Mouse (Mus musculus): ENCODE results near the gene Slc17a2. TPM values are rescaled to one million over a fixed set of nuclear protein-coding genes. Genes with fewer than 3 reads are reported as not detected.

The Slc17a2 gene
- polyA plus RNA-seq, 1 experiment from 2014 or later: 0.12 TPM

DNA sequence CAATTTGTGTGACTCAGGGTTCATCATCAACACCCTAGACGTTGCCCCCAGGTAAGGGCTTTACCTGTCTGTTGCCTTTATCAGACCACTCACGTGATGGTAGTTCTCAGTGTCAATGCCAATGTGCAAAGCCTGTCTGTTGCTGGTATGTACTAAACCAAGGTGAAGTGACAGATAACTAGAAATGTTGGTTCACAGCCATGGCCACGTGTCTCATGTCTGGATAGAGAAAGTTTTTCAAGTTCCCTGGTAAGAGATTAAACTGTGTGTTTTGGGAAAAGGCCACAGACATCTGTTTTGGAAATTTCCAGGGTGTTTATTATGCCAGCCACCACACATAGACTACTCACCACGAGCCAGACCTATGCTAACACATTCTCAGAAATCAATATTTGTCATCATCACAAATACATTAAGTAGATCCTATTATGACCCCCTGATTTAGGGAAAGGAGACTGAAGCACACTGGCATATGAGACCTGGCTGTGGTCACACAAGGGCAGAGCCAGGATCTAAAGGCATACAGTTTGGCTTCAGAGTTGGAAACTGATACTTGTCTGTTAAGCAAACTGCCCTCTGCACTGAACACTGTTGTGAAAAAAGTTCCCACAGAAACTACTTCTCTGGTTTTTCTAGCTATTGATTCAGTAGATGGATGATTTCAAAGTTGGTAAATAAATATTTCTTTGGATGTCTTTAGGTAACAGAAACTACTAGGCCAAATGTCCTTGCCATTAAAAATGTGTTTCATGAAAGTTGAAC is 13.6 kb downstream of the Slc17a2 start:
- H3K4me1 ChIP-seq: no peaks in the 10 kb centered on the region
- no peaks in the 10 kb centered on the region for H3K9me3 ChIP-seq (replicated peaks)
- H3K4me3 ChIP-seq (replicated peaks): no peak overlapping the region
- H3K27me3 ChIP-seq: no peaks in the 10 kb centered on the region
- 78% methylated on average over 4 of the region's 4 CpGs for WGBS
- H3K9ac ChIP-seq: no peak overlapping the region
- no peak overlapping the region for H3K4me2 ChIP-seq
- no peak for ATAC-seq (replicated peaks; ENCODE audit: low FRiP score)
- H3K27ac ChIP-seq: no peak overlapping the region
- no peaks in the 10 kb centered on the region for H3K36me3 ChIP-seq

DNA sequence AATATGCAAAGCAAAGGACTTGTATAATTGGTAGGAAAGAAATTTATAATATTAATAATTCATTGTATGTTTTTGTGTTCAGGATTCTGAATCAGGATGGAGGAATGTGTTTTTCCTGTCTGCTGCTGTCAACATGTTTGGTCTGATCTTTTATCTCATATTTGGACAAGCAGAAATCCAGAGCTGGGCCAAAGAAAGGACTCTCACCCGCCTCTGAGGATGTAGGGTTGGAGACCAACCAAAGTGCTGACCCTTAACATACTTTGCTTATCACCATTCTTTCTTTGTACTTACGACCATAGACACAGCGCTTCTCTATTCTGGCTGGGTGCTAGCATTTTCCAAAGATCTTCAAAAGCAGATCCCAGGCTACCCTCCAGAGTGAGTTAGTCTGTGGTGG is 15.4 kb downstream of the Slc17a2 start:
- Histone ChIP-seq H3K4me2 (no peak overlapping the region), H3K27me3 (no peaks in the 10 kb centered on the region), H3K9ac (no peak overlapping the region), H3K4me3 (replicated peaks) (no peak overlapping the region), H3K27ac (no peak overlapping the region), H3K4me1 (no peaks in the 10 kb centered on the region), H3K36me3 (no peaks in the 10 kb centered on the region), H3K9me3 (replicated peaks) (no peaks in the 10 kb centered on the region)
- 81% methylated on average over 3 of the region's 3 CpGs for WGBS
- ATAC-seq (replicated peaks; ENCODE audit: low FRiP score): no peak

DNA sequence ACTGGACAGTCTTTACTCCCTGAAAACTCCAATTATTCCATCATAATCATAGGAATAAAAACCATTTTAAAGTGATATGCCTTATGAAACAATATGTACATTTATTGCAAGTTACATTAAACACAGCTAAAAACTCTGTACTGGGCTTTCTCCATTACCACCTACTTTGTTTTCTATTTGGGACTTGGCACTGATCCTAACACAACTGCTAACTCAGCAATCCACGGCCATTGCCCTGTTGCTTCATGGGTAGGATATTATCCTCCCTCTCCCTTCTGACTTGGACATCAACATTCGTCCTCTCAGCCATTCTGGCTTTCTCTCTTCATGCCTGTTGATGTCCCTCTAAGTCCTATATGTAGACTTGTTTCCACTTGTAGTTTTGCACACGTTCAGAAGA is 19.8 kb downstream of the Slc17a2 start:
- 58% methylated on average over 3 of the region's 3 CpGs for WGBS
- H3K9ac ChIP-seq: no peak overlapping the region
- no peaks in the 10 kb centered on the region for H3K27me3 ChIP-seq
- no peak overlapping the region for H3K27ac ChIP-seq
- H3K9me3 ChIP-seq (replicated peaks): no peaks in the 10 kb centered on the region
- ATAC-seq (replicated peaks; ENCODE audit: low FRiP score): no peak
- H3K4me2 ChIP-seq: no peak overlapping the region
- no peak overlapping the region for H3K4me3 ChIP-seq (replicated peaks)
- no peaks in the 10 kb centered on the region for H3K36me3 ChIP-seq
- H3K4me1 ChIP-seq: no peaks in the 10 kb centered on the region

DNA sequence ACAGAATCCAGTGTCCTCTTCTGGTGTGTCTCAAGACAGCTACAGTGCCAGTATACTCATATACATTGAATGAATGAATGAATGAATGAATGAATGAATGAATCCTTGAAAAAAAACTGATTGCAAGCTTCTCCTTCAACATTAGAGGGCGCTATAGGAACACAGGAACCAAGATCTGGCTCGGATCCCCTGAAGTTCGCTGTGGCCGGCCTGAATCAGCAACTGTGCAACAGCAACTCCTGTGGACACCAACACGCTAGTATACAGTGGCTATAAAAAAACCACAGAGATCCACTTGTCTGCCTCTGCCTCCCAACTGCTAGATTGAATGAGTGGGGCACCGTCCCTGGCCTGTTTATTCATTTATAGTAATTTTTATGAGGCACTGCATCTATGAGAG is 26.3 kb downstream of the Slc17a2 start:
- peaks cover 3% of the 10 kb centered on the region; the same call in 1 of the 2 replicates for H3K4me1 ChIP-seq
- ATAC-seq (replicated peaks; ENCODE audit: low FRiP score): no peak
- H3K4me2 ChIP-seq: 0 out of 2 replicates have a peak overlapping the region, but pooled peaks have one; percentile 10
- 13% methylated on average over 6 of the region's 6 CpGs for WGBS
- no peak overlapping the region for H3K9ac ChIP-seq
- H3K36me3 ChIP-seq: no peaks in the 10 kb centered on the region
- no peaks in the 10 kb centered on the region for H3K9me3 ChIP-seq (replicated peaks)
- no peak overlapping the region for H3K4me3 ChIP-seq (replicated peaks)
- no peak overlapping the region for H3K27ac ChIP-seq
- H3K27me3 ChIP-seq: no peaks in the 10 kb centered on the region

DNA sequence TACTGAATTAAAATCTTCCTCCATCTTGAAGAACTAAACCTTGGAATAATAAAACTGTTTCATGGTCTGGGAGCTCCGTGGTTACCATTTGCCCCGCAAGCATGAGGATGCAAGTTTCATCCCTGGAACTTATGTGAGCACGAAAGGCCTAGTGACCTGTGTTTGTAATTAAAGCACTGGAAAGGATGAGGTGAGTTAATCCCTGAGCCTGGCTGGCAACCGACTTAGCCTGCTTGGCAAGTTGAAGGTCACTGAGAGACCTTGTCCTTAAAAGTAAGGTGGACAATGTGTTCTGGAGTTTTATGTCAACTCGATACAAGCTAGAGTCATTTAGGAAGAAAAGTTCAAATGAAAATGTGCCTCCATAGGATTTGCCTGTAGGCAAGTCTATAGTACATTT is 28.0 kb downstream of the Slc17a2 start:
- no peak for ATAC-seq (replicated peaks; ENCODE audit: low FRiP score)
- Histone ChIP-seq H3K4me2 (no peak overlapping the region), H3K9ac (no peak overlapping the region), H3K36me3 (no peaks in the 10 kb centered on the region), H3K4me3 (replicated peaks) (no peak overlapping the region), H3K9me3 (replicated peaks) (no peaks in the 10 kb centered on the region), H3K27me3 (no peaks in the 10 kb centered on the region), H3K4me1 (peaks cover 3% of the 10 kb centered on the region; the same call in 1 of the 2 replicates), H3K27ac (no peak overlapping the region)
- WGBS: 85% methylated on average over 5 of the region's 5 CpGs

DNA sequence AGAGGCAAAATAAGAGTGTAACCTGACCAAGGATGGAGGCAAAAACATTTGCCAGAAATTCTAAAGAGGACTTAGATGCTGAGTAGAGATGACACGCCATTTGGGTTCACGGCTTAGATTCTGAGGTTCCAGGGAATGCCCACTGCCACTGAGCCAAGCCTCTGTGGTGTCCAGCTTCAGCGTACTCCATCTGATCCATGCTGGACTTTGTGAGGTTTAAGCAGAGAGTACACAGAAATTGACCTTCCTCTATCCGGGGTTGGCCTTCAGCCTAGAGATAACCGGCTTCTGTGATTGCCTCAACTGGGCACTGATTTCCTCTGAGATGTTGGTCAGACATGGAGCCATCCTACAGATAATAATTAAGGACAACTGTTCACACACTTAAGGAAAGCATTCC is 29.8 kb downstream of the Slc17a2 start:
- no peak overlapping the region for H3K9ac ChIP-seq
- no peak overlapping the region for H3K27ac ChIP-seq
- no peaks in the 10 kb centered on the region for H3K9me3 ChIP-seq (replicated peaks)
- no peaks in the 10 kb centered on the region for H3K36me3 ChIP-seq
- no peaks in the 10 kb centered on the region for H3K27me3 ChIP-seq
- no peak for ATAC-seq (replicated peaks; ENCODE audit: low FRiP score)
- H3K4me2 ChIP-seq: no peak overlapping the region
- no peak overlapping the region for H3K4me3 ChIP-seq (replicated peaks)
- peaks cover 3% of the 10 kb centered on the region; the same call in 1 of the 2 replicates for H3K4me1 ChIP-seq
- WGBS: 91% methylated on average over 5 of the region's 5 CpGs

DNA sequence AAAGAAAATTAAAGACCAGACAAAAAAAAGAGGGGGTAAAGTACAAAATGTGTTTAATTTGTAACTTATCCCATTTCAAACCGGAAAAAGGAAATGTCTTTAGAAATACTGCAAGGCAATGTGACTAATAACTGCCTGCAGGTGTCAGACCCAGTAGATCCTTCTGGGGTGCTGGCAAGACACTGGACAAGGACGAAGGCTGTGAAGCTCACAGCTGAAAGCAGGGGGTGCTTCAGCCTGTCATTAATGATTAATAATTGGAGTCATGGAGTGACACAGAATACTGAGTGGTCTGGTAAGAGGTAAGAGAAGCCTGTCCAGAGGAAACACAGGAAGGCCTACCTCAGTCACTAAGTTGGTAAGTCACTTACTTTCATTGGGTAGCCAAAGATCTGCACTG is 32.5 kb downstream of the Slc17a2 start, which contains the start of gene Slc17a3:
Gene Slc17a3 (plus strand): TSS at position 127 of the 400 bp plus-strand sequence.
- Histone ChIP-seq H3K9ac (no peak within 1 kb of the TSS), H3K4me2 (no peak within 1 kb of the TSS), H3K4me1 (no peaks in the 10 kb centered on the region), H3K36me3 (no peaks in the 10 kb centered on the region), H3K27me3 (no peaks in the 10 kb centered on the region), H3K9me3 (replicated peaks) (no peaks in the 10 kb centered on the region), H3K27ac (no peak within 1 kb of the TSS), H3K4me3 (replicated peaks) (no peak within 1 kb of the TSS)
- WGBS: 64% methylated on average over 2 of the region's 2 CpGs
- 0 out of 2 replicates have a peak, but pooled peaks have one; percentile 46 for ATAC-seq (replicated peaks; ENCODE audit: low FRiP score)

DNA sequence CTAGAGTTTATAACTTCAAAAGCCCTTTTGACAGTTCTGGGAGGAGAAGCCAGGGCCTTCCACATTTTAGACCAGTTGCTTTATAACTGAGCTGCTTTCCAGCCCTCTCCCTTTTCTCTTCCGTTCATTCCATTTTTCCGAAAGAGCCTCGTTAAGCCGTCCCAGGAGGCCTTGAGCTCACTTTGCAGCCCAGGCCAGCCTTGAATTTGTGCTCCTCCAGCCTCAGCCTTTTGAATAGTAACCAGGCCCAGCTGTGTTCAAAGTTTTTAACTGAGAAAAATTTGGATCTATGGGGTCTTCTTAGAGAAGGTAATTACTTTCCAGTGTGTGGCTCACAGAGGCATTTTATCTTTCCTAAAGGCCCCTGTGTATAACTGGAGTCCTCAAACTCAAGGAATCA is 39.1 kb downstream of the Slc17a2 start:
- H3K27ac ChIP-seq: no peak overlapping the region
- H3K4me1 ChIP-seq: no peaks in the 10 kb centered on the region
- H3K36me3 ChIP-seq: no peaks in the 10 kb centered on the region
- H3K27me3 ChIP-seq: no peaks in the 10 kb centered on the region
- WGBS: 86% methylated on average over 4 of the region's 4 CpGs
- no peak overlapping the region for H3K9ac ChIP-seq
- H3K4me3 ChIP-seq (replicated peaks): no peak overlapping the region
- H3K9me3 ChIP-seq (replicated peaks): no peaks in the 10 kb centered on the region
- ATAC-seq (replicated peaks; ENCODE audit: low FRiP score): no peak
- H3K4me2 ChIP-seq: no peak overlapping the region

DNA sequence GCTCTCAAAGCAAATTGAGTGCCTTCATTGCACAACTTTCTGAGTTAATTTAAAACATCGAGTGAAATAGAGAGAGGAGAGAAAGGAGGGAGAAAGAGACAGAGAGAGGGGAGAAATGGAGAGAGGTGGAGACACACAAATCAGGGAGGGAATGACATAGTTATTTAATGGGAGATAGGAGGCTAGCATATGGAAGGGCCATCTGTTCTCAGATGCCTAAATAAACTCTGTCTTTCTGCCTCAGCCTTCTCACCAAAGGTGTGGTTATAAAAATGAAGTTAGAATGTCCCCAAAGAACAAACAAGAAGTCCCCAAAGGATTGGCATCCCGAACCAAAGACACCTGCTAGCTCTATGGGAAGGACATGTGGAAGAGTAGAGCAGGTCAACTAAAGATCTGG is 42.5 kb downstream of the Slc17a2 start:
- no peak overlapping the region for H3K4me3 ChIP-seq (replicated peaks)
- H3K27me3 ChIP-seq: no peaks in the 10 kb centered on the region
- no peak overlapping the region for H3K27ac ChIP-seq
- no peaks in the 10 kb centered on the region for H3K9me3 ChIP-seq (replicated peaks)
- no peak for ATAC-seq (replicated peaks; ENCODE audit: low FRiP score)
- 81% methylated on average over 2 of the region's 2 CpGs for WGBS
- H3K4me1 ChIP-seq: no peaks in the 10 kb centered on the region
- H3K9ac ChIP-seq: no peak overlapping the region
- H3K4me2 ChIP-seq: no peak overlapping the region
- H3K36me3 ChIP-seq: no peaks in the 10 kb centered on the region

DNA sequence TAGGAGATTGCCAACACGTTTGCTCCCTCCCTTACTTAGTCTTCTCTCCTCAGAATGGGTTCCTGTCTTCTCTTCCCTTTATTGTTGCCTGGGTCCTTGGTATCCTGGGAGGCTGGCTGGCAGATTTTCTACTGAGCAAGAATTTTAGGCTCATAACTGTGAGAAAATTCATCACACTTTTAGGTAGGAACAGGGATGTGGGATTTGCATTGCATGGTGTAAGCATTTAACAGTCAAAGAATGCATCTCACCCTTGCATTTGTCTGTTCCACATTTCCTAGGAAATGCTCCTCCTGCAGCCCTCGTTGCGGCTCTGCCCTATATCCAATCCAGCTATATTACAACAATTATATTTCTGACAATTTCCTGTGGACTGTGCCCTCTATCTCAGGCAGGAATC is 49.6 kb downstream of the Slc17a2 start:
- Histone ChIP-seq H3K4me1 (no peaks in the 10 kb centered on the region), H3K9ac (no peak overlapping the region), H3K4me3 (replicated peaks) (no peak overlapping the region), H3K9me3 (replicated peaks) (no peaks in the 10 kb centered on the region), H3K36me3 (no peaks in the 10 kb centered on the region), H3K27ac (no peak overlapping the region), H3K4me2 (no peak overlapping the region), H3K27me3 (no peaks in the 10 kb centered on the region)
- WGBS: 66% methylated on average over 3 of the region's 3 CpGs
- ATAC-seq (replicated peaks; ENCODE audit: low FRiP score): no peak

DNA sequence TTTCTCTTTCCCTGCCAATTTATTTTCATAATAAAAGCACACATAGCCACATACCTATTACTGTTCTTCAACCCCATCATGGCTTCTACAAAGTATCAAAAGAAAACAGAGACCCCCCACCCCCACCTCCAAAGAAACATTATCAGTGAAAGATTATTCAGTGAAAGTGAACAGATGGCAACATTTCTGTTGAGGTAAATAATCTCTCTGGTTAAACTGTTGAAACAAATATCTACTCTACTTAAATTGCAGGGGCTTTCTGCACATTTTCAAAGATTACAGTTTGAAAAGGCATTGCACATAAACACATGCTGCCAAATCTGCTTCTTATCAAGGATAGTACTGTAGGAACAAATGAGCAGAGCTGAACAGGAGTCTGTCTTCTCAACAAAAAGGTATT is 55.0 kb downstream of the Slc17a2 start:
- ATAC-seq (replicated peaks; ENCODE audit: low FRiP score): no peak

DNA sequence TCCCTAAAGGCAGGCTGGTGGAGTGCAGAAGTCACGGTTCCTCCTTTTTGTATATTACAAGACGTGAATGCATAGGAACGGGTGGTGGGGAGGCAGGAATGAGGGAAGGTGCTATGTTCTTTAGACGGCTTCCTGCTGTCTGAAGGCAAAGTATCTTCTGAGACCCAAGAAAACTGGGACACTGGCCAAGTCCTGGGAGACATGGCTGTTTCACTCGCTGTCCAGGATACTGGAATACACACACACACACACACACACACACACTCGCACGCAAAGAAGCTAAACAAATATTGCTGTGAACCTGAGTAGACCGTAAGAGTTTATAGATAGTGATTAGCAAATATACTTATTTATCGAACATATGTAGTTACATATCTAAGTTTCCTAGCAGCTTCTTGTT is 57.9 kb downstream of the Slc17a2 start:
- no peaks in the 10 kb centered on the region for H3K36me3 ChIP-seq
- WGBS: 72% methylated on average over 9 of the region's 9 CpGs
- H3K9me3 ChIP-seq (replicated peaks): no peaks in the 10 kb centered on the region
- no peak for ATAC-seq (replicated peaks; ENCODE audit: low FRiP score)
- H3K27me3 ChIP-seq: no peaks in the 10 kb centered on the region
- H3K4me3 ChIP-seq (replicated peaks): no peak overlapping the region
- H3K9ac ChIP-seq: no peak overlapping the region
- peaks cover 7% of the 10 kb centered on the region for H3K4me1 ChIP-seq
- H3K4me2 ChIP-seq: no peak overlapping the region
- no peak overlapping the region for H3K27ac ChIP-seq

More for the DNA sequence above, 55.0 kb downstream of the Slc17a2 start:
- Histone ChIP-seq H3K9ac (no peak overlapping the region), H3K4me3 (replicated peaks) (no peak overlapping the region), H3K27ac (no peak overlapping the region), H3K27me3 (no peaks in the 10 kb centered on the region), H3K4me1 (peaks cover 7% of the 10 kb centered on the region), H3K4me2 (no peak overlapping the region), H3K9me3 (replicated peaks) (no peaks in the 10 kb centered on the region), H3K36me3 (no peaks in the 10 kb centered on the region)
